Mouse (Mus musculus): Measurements from ENCODE around the gene D930048N14Rik. TPM values are rescaled to one million over a fixed set of nuclear protein-coding genes. Genes with fewer than 3 reads are reported as not detected.
"Not testable (repeated sequence)": the region's sequence is repeated elsewhere in the genome, so short reads cannot be mapped to it uniquely, and the experiment has no call there.

The D930048N14Rik gene
- total RNA-seq, 2 experiments from 2014 or later, result 0.09 to 0.14 TPM

GRCm38 (mm10) chr11:51650261-51650660 lies 493 bp upstream of the D930048N14Rik start:
- no peak for DNase-seq (ENCODE audit: low spot score)

GRCm38 (mm10) chr11:51652889-51653418 lies 2.2 kb downstream of the D930048N14Rik start:
- DNase-seq (ENCODE audit: low spot score), result no peak

DNA sequence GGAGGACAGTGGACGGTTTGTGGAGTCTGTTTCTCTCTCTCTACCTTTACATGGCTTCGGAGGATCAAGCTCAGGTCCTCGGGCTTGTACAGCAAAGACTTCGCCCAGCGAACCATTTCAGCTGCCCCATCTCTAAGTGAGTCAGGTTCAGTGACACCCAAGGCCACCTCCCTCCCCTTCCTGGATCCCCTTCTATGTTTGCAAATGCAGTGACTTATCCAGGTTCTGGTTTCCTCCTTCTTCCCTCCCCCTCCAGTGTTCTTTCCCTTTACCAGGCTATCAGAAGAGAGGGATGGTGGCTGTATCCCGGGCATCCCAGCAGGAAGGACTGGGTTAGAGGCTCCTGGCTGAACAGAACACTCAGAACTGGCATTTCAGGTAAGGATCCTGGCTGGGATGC lies 3.0 kb downstream of the D930048N14Rik start:
- no peak for DNase-seq (ENCODE audit: low spot score)

GRCm38 (mm10) chr11:51654891-51655290 lies 4.1 kb downstream of the D930048N14Rik start:
- DNase-seq (ENCODE audit: low spot score), result no peak

GRCm38 (mm10) chr11:51656798-51657521 lies 6.2 kb downstream of the D930048N14Rik start:
- DNase-seq (ENCODE audit: low spot score), result no peak

DNA sequence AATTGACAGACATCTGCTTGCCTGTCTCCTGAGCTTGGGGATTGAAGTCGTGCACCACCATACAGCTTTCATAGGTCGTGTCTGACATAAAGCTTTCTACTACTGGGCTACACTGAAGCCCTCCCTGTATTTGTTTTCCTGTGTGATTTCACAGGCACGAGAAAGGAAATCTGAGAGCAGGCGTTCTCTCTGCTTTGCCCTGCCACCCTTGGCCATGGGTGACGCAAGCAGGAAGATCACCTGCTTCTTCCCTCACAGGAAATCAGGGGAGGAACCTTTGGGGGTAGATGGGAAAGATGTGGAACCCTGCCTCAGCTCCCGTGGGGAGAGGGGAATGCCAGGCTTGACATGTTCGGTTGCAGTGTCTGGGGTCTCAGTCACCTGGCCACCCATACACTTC lies 7.5 kb downstream of the D930048N14Rik start:
- no peak for DNase-seq (ENCODE audit: low spot score)

- DNase-seq (ENCODE audit: low spot score), result no peak
Observed at GRCm38 (mm10) chr11:51658705-51659104, 8.0 kb downstream of the D930048N14Rik start.

DNA sequence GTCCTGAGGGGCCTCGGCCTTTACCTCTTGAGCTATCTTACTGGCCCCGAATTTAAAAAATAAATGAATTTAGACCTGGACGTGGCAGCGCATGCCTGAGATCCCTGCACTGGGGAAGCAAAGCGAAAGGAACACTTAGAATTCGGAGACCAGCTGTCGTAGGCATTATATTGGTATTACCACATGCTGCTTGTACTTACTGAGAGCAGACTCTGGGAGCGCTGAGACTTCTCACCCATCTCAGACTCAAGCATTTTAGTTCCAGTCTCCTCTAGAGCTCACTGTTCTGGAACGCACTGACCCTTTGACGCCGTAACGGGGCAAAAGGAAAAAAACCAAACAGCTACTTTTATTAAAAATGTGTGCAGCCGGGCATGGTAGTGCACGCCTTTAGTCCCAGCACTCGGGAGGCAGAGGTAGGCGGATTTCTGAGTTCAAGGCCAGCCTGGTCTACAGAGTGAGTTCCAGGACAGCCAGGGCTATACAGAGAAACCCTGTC lies 11.2 kb downstream of the D930048N14Rik start:
- DNase-seq (ENCODE audit: low spot score), result no peak

DNA sequence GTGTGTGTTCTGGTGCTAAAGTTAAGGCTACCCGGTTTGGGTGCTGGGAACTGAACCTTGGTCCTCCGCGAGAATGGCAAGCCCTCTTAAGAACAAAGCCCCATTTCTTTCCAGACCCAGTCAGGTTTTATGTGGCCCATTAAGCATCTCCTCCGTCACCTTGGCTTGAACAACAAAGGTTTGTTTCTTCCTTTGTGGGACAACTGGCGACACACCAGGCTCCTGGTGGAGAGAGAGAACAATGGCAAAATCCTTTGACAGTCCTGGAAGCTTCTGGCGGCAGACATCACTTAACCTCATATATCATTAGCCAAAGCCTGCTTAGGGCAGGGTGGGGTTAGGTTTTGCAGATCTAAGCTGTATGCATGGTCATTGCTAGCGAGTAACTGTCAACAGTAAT lies 11.9 kb downstream of the D930048N14Rik start:
- no peak for DNase-seq (ENCODE audit: low spot score)

- not testable (repeated sequence) for DNase-seq (ENCODE audit: low spot score)
Observed at GRCm38 (mm10) chr11:51664747-51665146, 14.0 kb downstream of the D930048N14Rik start.

GRCm38 (mm10) chr11:51670846-51671245 lies 20.1 kb downstream of the D930048N14Rik start:
- DNase-seq (ENCODE audit: low spot score), result no peak

DNA sequence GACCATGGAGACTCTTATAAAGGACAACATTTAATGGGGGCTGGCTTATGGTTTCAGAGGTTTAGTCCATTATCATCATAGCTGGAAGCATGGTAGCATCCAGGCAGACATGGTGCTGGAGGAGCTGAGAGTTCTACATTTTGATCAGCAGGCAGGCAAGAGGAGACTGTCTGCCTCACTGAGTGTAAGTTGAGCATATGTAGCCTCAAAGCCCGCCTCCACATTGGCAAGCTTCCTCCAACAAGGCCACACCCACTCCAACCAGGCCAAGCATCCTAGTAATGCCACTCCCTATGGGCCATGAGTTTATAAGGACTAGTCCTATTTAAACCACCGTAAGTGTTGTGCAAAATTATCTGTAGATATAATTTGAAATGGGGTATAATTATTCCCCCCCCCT lies 20.6 kb downstream of the D930048N14Rik start:
- DNase-seq (ENCODE audit: low spot score), result no peak

GRCm38 (mm10) chr11:51673291-51673690 lies 22.5 kb downstream of the D930048N14Rik start:
- no peak for DNase-seq (ENCODE audit: low spot score)

DNA sequence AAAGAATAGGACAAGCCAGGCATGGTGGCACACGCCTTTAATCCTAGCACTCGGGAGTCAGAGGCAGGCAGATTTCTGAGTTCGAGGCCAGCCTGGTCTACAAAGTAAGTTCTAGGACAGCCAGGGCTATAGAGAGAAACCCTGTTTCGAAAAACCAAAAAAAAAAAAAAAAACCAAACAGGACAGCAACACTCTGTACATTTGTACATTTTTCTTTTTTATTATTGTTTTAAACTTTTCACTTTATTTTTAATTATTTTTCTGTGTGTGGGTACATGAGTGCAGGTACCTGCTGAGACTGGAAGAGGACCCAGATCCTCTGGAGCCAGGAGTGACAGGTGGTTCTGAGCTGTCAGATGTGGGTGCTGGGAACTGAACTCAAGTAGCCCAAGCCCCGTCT lies 24.6 kb downstream of the D930048N14Rik start:
- no peak for DNase-seq (ENCODE audit: low spot score)

GRCm38 (mm10) chr11:51677737-51678418 lies 27.1 kb downstream of the D930048N14Rik start:
- DNase-seq (ENCODE audit: low spot score), result no peak

- DNase-seq (ENCODE audit: low spot score), result no peak
Observed at GRCm38 (mm10) chr11:51679466-51679865, 28.7 kb downstream of the D930048N14Rik start.

- DNase-seq (ENCODE audit: low spot score), result peak; percentile 90
Observed at GRCm38 (mm10) chr11:51681324-51681975, 30.7 kb downstream of the D930048N14Rik start.

GRCm38 (mm10) chr11:51681976-51682374 lies 31.2 kb downstream of the D930048N14Rik start:
- DNase-seq (ENCODE audit: low spot score), result no peak

DNA sequence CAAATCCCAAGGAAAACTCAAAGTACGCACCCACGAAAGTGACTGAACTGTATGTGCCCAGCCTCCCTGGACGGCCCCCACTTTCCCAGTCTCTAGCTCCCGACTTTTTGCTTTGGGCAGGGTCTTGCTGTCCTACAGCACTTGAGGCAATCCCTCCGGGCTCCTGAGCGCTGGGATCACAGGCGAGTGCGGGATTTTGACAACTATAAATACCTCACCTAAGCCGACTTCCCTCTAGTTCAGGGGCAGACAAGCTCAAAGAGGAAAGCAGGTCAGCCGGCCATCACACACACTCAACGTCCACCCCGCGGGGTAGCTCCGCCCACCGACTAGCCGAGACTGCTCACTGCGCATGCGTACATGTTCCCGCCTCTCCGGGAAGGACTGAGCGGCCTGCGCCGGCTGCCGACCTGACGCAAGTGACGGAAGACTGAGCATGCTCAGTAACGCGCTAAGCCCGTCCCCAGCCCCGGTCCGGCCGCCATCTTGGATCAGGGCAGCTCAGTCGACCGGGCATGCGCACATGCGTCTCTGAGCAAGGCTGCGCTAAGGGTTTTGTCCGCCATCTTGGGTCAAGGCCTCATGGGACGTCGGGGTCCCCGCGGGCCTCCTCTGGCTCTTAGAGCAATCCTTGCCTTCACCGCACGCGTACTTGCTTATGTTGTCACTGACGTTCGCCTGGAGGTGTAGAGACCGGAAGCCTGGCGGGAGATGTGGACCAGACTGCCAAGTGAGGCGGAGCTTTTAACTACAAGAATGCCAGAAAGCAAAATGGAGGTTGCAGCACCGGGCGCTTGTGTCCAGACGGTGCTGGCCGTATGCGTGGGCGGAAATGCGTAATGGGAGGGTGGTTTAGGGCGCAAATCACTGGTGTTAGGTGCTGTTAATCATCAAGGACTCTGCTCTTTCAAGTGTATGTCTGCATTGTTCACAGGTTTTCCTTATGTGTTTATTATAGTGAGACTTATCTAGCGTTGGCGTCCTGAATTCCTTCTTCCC lies 37.9 kb downstream of the D930048N14Rik start, which contains the start of gene 0610009B22Rik:
TSS of gene 0610009B22Rik (minus strand) at position 545 of the 999 bp plus-strand sequence.
- DNase-seq (ENCODE audit: low spot score), result peak; percentile 100

GRCm38 (mm10) chr11:51689343-51689742 lies 38.6 kb downstream of the D930048N14Rik start:
- DNase-seq (ENCODE audit: low spot score), result no peak

DNA sequence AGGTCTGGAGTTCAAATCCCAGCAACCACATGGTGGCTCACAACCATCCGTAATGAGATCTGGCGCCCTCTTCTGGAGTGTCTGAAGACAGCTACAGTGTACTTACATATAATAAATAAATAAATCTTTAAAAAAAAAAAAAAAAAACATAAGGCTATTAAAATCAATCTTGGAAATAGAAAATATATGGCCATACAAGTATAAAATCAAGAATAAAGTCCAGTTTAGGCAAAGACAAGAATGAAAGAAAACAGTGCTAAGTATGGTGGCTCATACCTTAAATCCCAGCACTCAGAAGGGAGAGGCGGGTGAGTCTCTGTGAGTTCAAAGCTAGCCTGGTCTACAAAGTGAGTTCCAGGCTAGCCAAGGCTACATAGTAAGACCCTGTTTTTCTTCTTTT lies 39.8 kb downstream of the D930048N14Rik start:
- not testable (repeated sequence) for DNase-seq (ENCODE audit: low spot score)
